Mouse (Mus musculus) right cerebral cortex, postnatal 14 days (tissue): ENCODE measurements around the gene C1galt1.
A peak's percentile ranks its signal among the peaks of the same experiment; 100 is the strongest.

Experiments
- DNase-seq: peaks from one replicate; pipeline ENCODE4 v3.0.0; 2022

C1galt1 gene

GRCm38 (mm10) chr6:7844802-7845679, at the start of gene C1galt1:
C1galt1 (plus strand) TSS chr6:7844842.
- DNase-seq: no peak

- DNase-seq: no peak
Observed at GRCm38 (mm10) chr6:7799969-7800368, 44.7 kb upstream of the C1galt1 start.

- no peak for DNase-seq
Observed at GRCm38 (mm10) chr6:7803765-7804542, 40.7 kb upstream of the C1galt1 start.

DNA sequence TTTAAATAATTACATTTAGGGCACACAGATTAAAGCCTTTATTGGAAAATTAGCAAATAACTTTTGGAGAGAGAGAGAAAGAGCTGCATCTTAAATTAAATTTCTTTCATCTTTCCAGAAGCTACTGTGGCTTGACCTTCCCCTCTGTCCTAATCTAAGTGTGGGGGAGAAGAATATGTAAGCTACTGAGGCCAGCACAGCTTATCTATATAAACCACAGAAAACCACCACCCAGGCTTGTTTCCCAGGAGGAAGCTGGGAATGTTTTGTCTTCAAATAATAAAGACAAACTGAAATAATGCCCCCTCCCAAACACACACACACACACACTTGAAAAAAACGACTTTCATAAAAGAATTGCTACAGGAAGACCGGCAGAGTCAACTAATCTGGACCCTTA, 30.5 kb upstream of the C1galt1 start:
- no peak for DNase-seq

GRCm38 (mm10) chr6:7816233-7816632, 28.4 kb upstream of the C1galt1 start:
- DNase-seq: no peak

- no peak for DNase-seq
Observed at GRCm38 (mm10) chr6:7822688-7823087, 22.0 kb upstream of the C1galt1 start.

DNA sequence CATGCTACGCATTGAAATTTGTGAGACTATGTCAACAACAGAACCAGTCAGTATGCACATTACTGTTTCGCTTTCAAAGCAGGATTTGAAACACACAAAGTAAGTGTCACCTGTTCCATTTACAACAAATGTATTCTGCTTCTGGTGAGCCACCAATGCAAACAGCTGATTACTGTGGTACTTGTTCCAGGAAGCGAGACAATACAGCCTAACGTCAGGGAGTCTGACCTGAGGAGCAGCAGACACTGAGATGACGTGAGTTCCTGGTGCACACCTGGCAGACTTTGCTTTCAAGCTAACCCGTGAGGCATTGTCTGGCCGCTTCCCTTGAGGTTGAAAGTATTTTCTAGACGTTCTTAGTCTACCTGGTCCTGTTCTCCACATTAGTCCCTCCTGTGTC, 13.8 kb upstream of the C1galt1 start:
- DNase-seq: no peak

- no peak for DNase-seq
Observed at GRCm38 (mm10) chr6:7832564-7833175, 12.0 kb upstream of the C1galt1 start.

DNA sequence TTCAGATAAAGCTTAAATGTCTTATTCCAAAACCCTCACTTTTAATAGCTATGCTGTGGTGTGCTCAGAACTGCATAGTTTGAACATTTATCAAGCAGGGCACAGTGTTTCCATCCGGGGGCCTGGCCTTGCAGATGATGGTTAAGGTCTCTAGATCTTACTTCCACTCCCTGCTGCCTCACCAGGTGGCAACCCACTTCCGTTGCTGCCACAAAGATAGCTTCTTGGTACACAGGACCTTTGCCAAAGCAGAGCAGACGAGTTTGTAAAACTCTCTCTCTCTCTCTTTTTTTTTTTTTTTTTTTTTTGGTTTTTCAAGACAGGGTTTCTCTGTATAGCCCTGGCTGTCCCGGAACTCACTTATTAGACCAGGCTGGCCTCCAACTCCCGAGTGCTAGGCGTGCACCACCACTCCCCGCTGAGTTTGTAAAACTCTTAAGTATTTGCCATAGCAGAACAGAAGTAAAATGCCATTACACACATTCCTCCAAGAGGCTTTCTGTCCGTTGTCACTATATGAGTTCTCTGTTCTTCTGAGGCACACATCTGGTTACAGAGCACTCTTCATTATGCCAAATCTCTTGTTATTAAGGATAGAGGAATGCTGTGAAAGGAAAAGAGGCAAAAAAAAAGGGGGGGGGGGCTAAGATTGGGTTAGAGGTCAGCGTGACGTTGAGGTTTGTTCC, 773 bp upstream of the C1galt1 start:
- no peak for DNase-seq

- DNase-seq: peak; percentile 97
Observed at GRCm38 (mm10) chr6:7844412-7844801, 235 bp upstream of the C1galt1 start.

GRCm38 (mm10) chr6:7845680-7846017, 1.0 kb downstream of the C1galt1 start:
- DNase-seq: no peak

DNA sequence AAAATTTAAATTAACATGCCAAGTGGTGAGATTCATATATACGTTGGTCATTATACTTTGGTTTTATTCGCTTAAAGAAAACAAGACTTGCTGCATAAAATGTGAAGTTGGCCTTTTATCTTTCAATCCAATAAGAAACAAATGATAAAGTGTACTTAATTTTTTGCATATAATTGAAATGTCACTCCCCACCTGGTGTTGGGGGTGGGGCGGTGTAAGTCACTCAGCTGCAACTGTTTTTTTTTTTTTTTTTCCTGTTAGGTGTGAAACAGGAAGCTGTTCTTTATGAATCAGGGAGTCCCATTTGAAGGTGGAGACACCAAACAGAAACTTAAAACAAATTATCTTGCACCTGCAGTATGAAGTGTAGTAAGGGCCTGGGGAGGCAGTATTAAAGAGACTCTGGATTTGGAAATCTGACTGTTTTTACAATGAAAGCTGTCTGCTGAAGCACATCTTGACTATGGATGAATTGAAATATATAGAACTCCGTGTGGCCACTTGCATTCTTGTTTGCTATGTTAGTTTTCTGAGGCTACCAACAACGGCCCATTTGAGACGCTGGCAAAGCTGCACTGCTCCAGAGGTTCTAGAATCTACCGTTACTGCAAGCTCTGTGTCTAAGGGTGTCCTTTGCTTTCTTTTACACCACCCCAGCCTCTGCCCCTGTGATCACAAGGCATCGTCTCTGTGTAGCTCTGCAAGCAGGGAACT, 2.2 kb downstream of the C1galt1 start:
- no peak for DNase-seq

GRCm38 (mm10) chr6:7847890-7848508, 3.4 kb downstream of the C1galt1 start:
- DNase-seq: no peak

DNA sequence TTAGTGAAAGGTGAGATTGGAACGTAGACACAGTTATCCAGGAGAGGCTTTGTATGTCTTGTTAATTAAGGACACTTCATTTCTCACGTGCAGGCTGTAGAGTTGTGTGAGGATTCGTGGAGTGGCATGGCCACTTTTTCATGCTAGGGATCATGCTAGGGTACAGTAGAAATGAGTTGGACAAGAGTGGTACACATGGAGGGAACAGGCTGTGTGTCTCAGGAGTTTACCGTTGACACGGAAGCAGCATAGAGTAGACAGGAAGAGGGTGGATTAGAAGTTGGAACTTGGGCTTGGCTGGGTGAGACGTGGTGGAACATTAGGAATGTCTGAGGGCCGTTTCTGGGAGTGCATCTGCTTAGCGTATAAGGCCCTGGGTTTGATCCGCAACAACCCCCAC, 4.1 kb downstream of the C1galt1 start:
- DNase-seq: no peak

GRCm38 (mm10) chr6:7851036-7851435, 6.4 kb downstream of the C1galt1 start:
- DNase-seq: no peak

- DNase-seq: no peak
Observed at GRCm38 (mm10) chr6:7852919-7853318, 8.3 kb downstream of the C1galt1 start.

- no peak for DNase-seq
Observed at GRCm38 (mm10) chr6:7853461-7853860, 8.8 kb downstream of the C1galt1 start.

DNA sequence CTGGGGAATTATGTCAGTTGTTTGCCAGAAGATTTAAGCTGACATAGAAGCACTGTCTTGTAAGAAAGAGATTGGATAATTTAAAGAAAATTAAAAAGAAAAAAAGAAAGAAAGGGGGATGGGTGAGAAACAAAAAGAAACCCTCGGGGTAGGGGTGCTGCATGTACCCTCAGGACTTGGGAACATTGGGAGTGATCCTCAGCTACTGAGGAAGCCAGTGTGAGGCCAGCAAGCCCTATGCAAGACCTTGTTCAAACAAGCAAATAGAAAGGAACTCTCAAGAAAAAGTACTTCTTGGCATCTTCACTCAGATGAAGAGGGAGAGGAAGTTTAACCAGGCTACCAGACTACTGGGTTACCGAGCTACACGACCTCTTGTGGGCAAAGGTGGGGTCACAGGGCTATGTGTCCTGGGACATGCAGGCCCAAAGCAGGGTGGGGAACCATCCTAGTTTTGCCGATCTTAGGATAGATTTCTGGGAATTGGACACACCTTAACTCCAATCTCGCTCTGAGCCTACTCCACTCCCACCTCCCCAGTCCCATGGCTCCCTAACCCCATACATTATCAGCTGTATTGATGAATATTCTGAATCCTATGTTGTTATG, 12.1 kb downstream of the C1galt1 start:
- no peak for DNase-seq

GRCm38 (mm10) chr6:7857356-7858247, 13.0 kb downstream of the C1galt1 start:
- no peak for DNase-seq

GRCm38 (mm10) chr6:7858586-7858985, 13.9 kb downstream of the C1galt1 start:
- no peak for DNase-seq
